Mouse (Mus musculus) large intestine, adult 2 months (tissue): Measurements from ENCODE around the gene Muc15. TPM values are rescaled to one million over a fixed set of nuclear protein-coding genes. Genes with fewer than 3 reads are reported as not detected.

ENCODE experiments used
- DNase-seq: peaks from one replicate; pipeline ENCODE4 v3.0.0-alpha.2; 2012; ENCODE audit warnings: low read depth, low spot score
- WGBS: fragments of 180-500 bp; shearing (Covaris S2); methylation state at CpG from one replicate; pipeline ENCODE4 v1.1.7; 2018; 5-methylcytosine and 5-hydroxymethylcytosine counted together
- polyA plus RNA-seq: library from polyadenylated mRNA; depleted of rRNA; stranded (reverse); fragments of >200 nt; gene quantifications from 2 replicates; pipeline ENCODE4 v1.2.3, GENCODE M21; 2012; rRNA removed

Gene Muc15
- not detected in 2 replicates for polyA plus RNA-seq

DNA sequence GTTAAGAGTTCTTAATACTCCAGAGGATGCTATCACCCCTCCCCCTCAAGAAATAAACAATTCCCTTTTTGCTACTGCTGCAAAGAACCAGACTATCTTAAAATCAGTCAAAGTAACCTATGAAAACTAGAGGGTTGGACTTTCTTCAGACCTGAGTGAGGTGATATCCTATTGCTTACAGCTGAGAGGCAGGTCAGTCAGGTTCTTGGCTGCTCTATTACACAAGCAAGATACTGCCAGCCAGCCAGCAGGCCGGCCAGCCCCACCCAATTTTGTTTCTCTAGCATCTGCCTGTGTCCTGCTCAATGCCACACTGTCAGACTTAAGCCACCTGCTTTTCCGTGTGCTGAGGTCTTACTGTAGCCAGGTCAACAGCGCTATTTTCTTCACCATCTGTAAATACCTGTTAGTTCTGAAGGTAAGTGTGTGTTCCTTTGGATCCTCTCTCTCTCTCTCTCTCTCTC, at the start of gene Muc15:
Muc15 (plus strand) TSS at position 51 of the 464 bp plus-strand sequence.
- DNase-seq: no peak
- 24% methylated on average over 3 of the region's 3 CpGs for WGBS

- no peak for DNase-seq
- WGBS: 100% methylated on average over 3 of the region's 3 CpGs
Measured at GRCm38 (mm10) chr2:110709436-110709835, 11.7 kb upstream of the Muc15 start.

DNA sequence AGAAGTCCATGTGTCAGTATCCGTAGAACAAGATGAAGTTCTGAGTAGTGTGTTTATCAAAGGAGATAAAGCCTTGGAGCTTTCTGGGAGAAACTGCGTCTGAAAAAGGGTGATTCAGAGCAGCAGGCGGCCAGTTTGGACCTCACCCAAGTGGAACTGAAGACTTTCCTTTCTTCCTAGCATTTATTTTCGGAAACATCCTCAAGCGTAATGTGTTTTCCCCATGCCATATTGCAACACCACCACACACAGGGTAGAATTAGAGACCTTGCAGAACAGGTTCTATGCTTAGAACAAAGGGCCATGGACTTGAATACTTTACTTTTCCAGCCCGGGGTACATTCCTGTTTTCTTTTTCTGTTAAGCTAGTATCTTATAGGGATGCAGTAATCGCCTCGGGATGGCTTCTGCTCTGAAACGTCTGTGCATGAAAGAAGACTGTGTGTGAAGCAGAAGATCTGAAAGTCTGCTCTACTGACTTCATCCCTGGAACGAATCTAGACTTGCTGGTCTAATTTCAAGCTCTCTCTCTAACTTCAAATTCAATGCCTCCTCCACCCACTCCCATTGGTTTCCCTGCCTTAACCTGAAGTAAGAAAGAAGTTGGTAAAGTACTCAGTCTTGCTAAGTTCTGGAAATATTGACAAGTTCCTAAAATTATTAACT, 11.0 kb upstream of the Muc15 start:
- DNase-seq: no peak
- WGBS: 48% methylated on average over 10 of the region's 10 CpGs

GRCm38 (mm10) chr2:110719051-110719450, 2.1 kb upstream of the Muc15 start:
- DNase-seq: no peak

DNA sequence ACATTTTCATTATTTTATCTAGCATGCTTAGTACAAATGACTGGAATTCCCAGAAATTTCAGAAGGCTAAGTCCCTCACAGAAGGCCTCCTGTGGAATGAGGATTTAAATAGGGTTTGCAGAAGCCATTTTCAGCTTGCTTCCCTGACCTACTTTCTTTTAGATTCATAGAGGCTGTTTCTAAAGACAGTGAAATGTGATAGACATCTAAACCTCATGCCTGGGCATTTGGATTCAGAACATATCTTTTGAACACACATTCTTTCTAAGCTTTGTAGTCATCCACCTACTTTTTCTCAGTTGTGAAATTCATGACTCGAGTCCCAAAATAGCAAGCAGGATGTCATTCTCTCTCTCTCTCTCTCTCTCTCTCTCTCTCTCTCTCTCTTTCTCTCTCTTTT, 1.1 kb downstream of the Muc15 start:
- DNase-seq: no peak
- WGBS: 81% methylated on average over 1 of the region's 1 CpGs

DNA sequence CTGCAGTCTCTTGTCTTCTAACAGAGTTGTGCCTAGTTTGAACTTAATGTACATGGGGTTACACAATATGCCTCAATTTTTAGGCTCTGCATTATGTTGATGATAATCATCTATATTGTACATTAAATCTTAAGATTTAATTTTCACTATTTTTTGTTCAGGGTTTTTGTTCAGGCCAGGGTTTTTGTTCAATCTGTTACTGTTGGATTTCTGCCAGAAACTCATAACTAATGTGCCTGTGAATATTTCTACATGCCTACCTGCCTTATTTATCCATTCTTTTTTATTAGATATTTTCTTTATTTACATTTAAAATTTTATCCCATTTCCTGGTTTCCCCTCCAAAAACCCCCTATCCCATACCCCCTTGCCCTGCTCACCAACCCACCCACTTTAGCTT, 5.0 kb downstream of the Muc15 start:
- no peak for DNase-seq

DNA sequence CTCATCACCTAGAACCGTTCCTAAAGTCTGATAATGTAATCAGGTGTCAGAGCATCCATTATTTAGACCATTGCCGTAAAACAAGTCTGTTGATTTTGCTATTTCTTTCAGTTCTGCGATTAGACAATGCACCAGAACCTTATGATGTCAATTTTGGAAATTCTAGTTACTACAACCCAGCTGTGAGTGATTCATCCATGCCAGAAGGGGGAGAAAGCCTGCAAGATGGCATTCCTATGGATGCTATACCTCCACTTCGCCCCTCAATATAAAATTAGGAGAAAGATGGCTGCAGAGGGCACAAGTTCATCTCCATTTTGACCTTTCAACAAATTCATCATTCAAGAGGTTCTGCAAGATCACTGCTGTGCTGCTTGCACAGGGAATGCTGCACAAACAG, 16.1 kb downstream of the Muc15 start:
- WGBS: 64% methylated on average over 4 of the region's 4 CpGs

DNA sequence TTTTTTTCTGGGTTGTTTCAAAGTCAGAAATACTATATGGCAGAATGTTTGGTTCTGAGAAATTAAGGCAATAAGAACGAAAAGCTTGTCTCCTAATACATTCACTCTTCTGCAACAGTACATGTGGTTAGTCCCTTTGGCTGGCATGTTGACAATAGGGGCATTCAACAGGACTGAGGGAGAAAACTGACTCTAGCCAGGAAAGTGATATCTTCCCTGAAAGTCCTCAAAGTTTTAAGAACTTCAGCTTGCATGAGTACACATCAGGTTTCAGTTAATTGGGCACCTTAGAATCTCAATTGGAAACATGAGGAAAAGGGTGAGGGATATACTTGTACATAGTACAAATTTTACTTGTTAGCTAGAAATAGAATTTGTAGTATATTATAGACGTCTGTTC, 16.8 kb downstream of the Muc15 start:
- no peak for DNase-seq
- 68% methylated on average over 2 of the region's 2 CpGs for WGBS

More for the DNA sequence above, 16.1 kb downstream of the Muc15 start:
- no peak for DNase-seq

GRCm38 (mm10) chr2:110739781-110740180, 18.6 kb downstream of the Muc15 start:
- 82% methylated on average over 1 of the region's 1 CpGs for WGBS
- no peak for DNase-seq

DNA sequence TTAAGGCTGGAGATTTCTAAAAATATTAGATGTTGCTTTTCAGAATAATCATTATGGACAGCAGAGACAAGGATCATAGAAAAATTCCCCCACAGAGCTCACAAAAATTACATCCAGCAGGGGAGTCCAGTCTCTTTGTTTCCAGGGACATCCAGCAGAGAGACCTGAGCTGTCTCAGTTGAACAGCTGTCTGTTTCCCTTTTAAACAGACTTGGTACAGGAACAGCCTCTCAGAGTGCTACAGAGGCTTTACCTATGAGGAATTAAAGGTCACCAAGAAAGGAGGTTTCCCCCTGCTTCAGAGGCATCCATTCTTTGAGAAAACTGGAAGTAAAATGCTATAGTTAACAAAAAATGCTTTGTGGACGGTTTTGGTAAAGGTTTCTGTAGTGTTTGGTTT, 19.4 kb downstream of the Muc15 start:
- no peak for DNase-seq
- 43% methylated on average over 1 of the region's 1 CpGs for WGBS

- WGBS: 75% methylated on average over 2 of the region's 2 CpGs
- DNase-seq: no peak
Measured at GRCm38 (mm10) chr2:110757556-110757955, 36.4 kb downstream of the Muc15 start.

DNA sequence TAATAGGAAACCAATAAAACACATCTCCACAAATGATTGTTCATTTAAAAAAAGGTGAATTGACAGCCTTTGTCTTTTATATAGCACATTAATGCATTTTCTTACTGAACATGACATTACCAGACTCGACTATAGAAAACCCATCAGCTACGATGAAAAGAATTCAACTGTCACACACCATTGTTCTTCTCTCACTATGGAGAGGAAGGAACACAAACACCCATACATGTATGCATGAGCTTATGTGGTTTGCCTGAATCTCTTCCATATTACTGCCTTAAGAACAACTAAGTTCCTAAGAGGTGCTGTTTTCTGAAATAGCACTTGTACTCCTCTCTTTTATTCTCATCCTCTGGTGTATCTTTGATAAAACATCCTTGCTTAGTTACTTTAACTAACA, 38.3 kb downstream of the Muc15 start:
- no peak for DNase-seq
- 88% methylated on average over 2 of the region's 2 CpGs for WGBS

DNA sequence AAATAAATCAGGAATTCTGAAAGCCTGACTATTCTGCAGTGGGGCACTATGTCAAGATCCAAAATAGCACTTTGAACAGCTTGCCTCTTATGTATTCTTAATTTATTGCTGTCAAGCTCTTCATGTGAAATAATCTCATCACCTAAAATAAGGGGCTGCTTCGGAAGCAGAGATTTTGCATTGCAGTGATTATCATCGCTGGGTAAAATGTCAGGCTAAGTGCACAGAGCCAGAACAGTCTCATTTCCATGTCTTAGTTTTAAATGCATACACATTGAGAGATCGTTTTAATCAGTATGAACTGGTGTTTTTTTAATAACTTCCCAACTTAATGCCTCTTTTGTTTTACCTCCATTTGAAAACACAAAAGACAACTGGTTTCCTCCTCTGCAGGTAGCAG, 66.3 kb downstream of the Muc15 start:
- WGBS: 76% methylated on average over 3 of the region's 3 CpGs
- DNase-seq: no peak

Other genes starting within 250 kb of the Muc15 start
- 1.9 and 28.8 TPM in 2 replicates for gene Slc5a12, start 124.0 kb upstream of the Muc15 start, polyA plus RNA-seq
- gene Ano3, start 229.6 kb downstream of the Muc15 start, polyA plus RNA-seq: not detected in 2 replicates